Mouse (Mus musculus) adrenal gland, adult 8-10 months (tissue): ENCODE data around the gene Tstd2. TPM values are rescaled to one million over a fixed set of nuclear protein-coding genes. Genes with fewer than 3 reads are reported as not detected.

Experiments
- DNase-seq: peaks from one replicate; pipeline ENCODE4 v3.0.0; 2022
- total RNA-seq, 4 experiments: library from RNA; stranded (reverse); gene quantifications; 2 replicates each; pipeline ENCODE4 v1.2.4; 2022

Tstd2 gene
- total RNA-seq, 4 experiments from 2014 or later, result 28.4 to 36.1 (median 33.0) TPM

DNA sequence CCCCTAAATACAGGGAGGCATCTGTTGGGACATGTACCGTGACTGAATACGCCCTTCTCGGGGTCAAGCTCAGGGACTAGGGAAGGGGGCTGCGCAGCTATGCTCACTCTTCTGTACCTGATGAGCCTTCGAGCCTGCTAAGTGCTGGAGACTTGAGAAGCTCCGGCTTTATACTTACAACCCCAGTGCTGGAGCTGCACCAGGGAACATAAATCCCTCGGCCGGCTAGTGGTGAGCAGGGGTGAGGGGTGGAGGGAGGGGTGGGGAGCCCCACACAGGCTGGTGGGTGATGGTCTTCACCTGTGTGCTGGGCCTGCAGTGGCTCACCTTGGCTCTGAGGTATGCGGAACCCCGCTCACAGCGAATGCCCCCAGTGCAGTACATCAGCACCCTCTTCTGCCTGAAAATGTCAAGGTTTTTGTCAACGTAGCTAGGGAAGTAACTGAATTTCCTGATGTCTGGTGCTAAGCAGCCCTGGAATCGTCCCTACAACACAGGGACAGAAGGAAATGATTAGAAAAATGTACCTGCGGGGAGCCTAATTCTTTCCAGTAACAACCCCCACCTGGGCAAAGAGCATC lies 18.9 kb downstream of the Tstd2 start:
- no peak for DNase-seq

DNA sequence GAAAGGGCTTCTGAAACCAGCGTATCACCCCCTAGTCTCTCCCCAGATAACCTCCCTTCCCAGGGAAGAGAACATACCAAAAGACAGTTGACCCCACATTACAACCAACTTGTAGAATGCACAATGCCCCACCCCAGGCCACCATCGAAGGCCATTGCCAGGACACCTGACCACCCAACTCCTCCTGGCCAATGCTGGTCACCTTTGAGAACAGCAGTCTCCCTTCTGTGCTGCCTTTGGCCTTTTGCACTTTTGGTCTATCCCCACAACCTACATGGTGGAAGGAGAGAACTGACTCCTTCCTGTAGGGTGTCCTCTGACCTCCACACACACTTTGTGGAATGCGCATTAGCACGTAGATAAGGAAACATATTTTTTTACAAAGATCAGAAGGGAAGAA lies 21.0 kb downstream of the Tstd2 start:
- no peak for DNase-seq

DNA sequence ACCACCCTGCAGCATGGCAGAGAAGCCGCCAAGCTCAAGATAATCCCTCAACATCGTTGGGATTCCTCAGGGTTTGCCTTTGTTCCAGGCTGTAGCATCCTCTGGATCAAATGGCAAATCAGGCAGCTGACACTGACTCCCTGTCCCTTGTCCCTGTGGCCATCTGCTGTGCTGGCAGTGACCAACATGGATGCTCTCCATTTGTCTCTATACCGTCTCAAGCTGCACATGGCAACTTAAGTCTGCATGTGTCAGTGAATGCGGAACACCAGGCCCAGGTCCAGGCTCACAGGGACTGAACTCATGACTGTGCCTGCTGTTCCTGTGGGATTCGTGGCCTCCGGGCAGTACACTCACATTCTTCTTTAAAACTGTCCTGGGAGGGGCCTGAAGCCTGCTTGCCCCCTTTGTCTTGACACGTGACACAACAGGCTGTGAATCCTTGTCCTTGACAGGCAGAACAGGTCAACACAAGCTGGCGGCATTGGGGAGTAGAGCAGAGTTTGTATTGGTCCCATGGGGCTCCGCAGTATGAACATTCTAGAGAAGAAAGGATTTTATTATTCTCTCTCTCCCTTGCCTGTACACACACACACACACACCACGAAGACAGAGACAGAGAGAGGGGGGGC lies 21.8 kb downstream of the Tstd2 start:
- DNase-seq, result no peak

DNA sequence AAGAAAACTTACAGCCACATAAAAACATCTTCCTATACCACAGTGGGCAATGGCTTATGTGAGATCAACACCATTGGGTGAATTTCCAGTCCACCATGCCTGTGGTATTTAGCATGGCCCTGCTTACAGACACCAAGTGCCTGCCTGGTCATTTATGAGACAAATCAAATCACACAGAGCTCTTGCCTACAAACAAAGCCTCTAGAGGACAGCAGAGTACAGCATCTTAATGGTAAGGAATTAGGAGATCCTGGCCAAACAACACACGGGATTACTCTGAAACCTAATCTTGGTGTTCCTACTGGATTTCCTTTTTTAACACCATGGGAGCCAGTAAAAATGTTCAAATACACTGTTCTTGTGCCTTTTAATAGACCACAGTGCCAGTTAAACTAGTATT lies 23.2 kb downstream of the Tstd2 start:
- no peak for DNase-seq

DNA sequence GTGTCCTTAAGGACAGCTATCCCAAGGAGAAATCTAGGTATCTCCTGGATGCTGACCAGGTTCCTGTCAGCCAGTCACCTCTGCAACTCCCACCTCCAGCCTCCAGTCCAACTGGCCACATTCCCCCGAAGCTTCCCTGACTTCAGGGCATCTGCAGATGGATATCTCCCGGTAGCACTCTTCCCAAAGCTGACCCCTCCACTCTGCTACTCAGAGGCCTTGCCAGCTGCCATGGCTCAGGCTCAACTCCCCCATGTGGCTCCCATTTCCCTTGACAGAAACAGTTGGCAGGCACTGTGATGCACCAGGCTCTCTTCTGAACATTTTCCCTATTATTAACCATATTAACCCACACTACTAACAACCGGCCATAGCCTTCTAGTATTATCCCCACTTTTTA lies 27.1 kb downstream of the Tstd2 start:
- no peak for DNase-seq

DNA sequence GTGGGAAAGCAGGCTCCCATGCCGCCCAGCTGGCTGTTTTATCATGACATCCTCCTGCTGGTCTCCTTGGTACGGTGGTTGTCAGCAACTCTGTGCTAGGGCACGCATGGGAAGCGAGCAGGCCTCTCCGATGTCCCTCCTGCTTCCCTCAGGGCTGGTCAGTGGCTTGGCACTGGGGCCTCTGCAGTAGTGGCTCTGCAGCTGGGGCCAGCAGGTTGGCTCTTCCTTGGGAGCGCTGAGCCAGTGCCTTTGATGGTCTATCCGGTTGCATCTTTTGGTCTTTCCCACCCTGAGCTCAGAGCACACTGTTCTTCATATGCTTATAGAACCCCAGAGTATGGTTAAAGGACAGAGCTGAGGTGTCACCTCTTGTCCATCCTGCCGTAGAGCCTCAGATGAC lies 28.4 kb downstream of the Tstd2 start:
- DNase-seq, result no peak

DNA sequence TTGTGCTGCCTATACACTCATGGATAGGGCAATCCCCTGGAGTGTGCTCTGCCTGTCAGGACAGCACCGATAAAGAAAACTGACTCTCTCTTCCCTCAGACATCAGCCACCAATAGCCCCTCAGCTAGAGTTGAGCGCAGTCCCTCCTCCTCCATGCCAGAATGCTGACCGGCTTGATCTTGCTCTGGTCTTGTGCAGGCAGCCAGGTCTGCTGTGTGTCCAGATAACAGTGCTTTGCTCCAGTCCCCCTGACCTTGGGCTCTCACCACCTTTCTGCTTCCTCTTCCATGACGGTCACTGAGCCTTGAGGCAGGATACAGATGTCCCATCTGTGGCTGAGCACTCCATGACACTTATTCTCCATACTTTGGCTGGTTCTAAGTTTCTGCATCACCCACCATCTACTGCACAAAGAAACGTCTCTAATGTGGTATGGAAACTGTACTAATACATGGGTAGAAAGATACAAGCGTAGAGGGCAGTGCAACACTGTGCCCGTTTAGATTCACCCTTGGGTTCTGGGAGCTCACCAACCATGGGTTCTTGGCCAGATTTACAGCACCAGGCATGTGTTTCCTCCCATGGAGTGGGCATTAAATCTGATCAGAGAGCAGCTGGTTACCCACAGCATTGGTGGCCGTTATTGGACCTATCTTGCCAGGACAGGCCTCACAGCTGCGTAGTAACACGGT lies 36.3 kb downstream of the Tstd2 start:
- no peak for DNase-seq

DNA sequence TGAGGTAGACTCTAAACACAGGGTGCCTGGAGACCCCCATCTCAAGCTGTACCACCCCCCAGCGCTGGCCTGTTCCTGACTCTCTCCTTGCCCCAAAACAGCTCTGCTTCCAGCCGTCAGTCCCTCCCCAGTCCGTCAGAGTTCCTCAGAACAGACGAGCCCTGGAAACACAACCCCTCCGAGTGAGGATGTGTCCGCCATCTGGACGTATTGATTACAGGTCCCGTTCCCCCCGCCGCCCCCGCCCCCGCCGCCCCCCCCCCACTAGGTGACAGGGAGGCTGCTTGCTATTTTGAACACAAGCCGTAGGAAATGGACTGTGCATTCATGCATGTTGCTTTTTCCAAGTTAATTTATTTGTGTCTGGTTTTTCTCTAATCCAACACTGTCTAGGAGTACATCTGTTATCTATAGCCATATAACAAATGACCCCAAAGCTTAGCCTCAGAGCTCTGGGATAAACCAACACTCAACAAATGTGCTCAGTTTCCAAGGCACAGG lies 37.2 kb downstream of the Tstd2 start:
- DNase-seq, result no peak

DNA sequence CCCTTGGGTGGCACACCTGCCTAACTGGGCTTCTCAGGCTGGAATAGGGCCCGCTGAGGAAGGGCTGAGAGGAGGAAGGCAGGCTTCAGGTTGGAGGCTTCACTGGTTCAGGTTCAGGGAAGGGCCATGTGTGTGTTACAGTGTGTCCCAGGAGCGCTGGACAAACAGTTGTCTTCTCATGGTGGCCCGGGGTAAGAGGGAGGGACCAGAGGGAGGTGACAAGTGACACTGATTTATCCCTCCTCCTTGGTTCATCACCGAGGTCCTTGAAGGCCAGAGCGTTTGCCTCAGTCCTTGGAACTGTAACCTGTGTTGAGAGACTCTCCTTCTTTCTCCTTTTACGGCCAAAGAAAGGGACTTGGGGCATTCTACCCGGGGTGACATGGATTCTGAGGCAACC lies 38.0 kb downstream of the Tstd2 start:
- no peak for DNase-seq

DNA sequence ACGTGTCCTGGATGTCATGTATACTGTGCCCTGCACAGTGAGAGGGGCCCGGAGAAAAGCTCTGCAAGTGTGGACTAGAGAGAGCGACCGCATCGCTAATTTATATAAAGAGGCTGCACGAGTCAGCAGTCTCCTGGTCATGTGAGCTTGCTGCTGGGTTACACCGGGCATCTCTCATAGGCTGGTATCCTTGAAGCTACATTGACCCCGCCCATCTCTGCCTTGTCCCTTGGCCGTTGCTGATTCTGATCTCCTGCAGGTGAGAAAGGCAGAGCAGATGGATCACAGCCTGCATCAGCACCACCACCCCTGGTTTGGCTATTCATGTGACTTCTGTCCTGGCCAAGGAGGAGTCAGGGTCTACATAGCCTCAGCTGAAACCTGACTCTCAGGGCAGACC lies 39.4 kb downstream of the Tstd2 start:
- no peak for DNase-seq

DNA sequence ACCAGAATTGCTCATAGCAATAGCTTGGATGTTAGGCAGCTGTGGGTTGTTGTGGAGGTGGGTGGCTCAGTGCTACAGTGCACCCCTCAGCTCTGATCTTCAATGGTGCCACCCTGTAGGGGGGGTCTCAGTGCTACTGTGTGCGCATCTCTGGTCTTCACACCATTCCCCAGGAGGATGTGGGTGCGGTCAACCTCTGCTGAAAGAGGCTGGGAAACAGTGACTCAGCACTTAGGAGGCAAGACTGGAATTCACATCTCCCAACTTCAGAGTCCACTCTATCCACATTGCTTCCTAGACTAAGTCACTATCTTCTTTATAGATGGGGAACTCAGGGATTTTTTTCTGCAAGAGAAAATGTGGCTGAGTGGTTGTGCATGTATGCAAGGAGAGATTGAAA lies 40.9 kb downstream of the Tstd2 start:
- DNase-seq, result no peak

DNA sequence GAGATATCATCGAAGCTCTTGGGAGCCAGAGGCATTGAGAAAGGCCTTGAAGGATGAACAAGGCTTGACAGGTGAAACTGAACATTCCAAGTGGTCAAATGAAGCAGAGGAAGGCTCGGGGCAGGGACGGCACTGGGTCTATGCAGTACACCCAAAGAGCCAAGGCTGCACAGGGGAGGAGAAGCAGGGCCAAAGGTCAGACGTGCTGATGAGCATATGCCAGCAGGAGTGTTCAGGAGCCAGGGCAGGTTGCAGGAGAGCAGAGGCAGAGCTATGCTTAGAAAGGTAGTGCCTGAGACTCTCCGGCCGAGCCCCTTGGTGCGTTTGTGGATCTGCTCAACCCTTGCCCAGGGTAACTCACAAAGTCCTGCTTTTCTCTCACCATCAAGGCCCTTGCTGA lies 41.9 kb downstream of the Tstd2 start:
- no peak for DNase-seq

DNA sequence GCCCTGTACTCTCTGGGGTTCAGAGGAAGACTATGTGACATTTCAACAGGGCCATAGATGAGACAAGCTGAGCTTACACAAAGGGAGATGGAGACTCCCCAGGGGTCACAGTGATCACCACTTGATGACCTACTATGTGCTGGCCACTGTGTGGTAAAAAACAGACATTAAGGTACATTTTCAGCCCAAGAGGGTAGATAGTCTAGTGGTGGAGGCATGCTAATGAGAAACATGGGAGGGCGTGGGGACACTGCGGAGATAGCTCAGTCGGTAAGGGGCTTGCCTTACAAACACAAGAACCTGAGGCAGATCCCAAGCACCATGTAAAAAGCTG lies 42.7 kb downstream of the Tstd2 start:
- DNase-seq, result no peak

DNA sequence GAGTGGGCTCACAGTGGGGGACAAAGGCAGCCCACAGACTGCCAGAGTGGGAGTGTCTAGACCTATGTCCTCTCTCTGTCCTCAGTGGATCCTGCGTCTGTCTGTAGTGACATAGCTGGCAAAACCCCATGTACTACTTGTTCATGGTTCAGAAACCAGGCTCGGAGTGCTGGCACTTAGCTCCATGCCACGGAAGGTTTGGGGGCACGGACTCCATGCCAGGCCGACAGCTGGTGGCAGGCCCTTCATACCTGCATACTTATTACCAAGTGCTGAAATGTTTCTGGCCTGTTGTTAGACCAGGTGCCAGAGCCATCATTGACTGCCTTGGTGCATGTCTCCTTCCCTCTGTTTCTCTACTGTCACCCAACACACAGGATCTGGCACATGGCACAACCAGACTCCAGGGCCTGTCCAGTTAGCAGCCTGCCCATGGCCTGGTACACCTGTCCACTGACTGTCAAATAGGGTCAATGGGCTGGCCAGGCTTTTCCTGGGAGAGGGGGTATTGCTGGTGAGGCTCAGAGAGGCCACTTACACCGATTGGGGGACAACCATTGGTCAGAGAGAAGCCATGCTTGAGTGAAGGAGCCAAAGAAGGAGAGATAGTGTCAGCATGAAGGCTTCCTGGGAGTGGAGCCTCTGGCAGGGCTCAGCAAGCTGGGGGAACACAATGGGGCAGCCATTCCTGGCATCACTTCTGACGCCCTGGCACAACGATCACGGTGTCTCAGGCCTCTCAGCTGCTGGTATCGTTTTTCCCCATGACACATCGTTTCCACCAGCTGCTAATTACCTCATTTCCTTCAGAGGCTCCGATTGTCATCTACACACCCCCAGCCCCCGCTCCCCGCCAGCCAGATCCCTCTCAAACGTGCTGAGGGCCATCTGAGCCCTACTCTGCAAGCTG lies 43.3 kb downstream of the Tstd2 start:
- no peak for DNase-seq

DNA sequence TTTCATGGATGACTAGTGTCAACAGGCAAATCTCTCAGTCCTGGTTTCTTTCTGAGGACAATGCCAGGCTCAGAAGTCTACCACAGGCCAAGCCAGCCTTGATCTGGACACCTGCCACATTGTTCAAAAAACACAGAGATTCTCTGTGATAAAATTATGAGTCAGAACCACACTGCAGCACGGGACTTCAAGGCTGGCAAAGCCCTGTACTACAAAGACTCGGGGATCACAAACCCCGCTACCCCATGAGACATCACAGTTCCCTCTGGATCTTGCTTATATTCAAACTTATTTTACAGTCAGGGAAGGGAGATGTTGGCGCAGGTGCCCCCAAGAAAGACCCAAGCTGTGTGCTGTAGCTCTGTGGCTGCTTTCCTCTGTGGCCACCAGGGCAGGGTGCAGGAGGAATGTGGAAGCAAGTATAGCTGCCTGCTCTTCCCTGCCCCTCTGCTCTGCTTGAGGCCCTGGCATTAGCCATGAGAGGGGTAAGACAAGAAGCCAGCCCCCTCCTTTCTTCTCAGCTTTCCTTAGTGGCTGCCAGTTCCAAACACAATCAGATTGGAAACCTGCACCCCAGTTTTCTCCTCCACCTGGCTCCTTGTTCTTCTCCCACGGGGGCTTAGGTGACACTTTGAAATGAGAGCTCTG lies 45.9 kb downstream of the Tstd2 start:
- DNase-seq, result peak; percentile 55

DNA sequence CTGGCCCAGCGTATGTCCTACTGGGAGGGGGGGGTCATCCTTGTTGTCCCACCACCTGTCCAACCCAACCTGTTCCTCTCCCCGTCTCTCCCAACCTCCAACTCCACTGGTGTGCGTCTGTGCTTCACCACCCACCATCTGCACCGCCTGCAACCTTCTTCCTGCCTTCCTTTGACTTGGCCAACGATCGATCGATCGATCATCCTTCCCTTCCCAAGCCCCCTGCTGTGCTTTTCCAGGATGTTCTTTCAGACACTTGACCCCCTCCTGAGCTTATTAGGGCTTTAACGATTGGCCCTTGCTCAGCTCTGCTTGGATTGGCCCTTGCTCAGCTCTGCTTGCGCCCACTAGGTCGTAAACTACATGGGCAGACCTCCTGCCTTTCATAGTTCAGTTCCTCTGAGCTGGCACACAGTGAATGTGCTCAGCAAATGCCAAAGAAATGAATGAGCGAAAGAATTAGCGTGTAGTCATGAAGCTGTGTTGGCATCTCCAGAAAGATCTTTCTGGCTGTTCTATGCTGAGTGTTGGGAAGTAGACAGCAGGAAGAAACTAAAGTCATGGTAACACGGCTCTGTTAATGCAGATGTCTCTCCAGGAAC lies 48.9 kb downstream of the Tstd2 start:
- no peak for DNase-seq

DNA sequence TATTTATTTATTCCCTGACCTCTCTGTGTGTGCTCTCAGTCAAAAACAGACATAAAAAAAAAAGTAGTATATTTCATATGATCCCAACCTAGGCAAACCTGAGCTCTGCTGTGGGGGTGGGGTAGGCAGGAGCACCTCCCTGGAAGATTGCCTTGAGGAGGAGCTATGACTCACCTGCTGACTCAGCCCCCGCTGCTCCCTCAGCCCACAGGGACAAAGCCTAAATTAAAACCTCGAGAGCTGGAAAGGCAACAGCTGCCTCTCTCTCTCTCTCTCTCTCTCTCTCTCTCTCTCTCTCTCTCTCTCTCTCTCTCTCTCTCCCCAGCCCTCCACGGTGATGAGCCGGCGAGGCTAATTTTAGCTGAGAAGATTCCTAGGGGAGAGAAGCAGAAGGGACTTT lies 50.6 kb downstream of the Tstd2 start:
- DNase-seq, result peak; percentile 80

DNA sequence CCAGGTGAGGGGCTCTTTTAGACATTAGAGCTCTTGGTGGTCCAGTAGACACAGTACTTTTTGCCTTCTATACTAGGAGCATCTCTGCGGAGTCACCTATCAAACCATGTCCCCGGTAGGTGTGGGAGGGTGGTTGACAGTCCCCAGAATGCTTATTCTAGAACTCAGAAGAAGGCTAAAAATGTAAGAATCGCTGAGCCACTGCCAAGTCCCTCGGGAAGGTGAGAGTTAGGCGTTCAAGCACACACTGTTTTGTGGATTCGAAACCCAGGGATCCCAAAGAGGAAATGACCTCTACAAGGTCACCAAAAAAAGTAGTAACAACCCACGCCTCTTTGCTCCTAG lies 51.1 kb downstream of the Tstd2 start:
- DNase-seq, result no peak

DNA sequence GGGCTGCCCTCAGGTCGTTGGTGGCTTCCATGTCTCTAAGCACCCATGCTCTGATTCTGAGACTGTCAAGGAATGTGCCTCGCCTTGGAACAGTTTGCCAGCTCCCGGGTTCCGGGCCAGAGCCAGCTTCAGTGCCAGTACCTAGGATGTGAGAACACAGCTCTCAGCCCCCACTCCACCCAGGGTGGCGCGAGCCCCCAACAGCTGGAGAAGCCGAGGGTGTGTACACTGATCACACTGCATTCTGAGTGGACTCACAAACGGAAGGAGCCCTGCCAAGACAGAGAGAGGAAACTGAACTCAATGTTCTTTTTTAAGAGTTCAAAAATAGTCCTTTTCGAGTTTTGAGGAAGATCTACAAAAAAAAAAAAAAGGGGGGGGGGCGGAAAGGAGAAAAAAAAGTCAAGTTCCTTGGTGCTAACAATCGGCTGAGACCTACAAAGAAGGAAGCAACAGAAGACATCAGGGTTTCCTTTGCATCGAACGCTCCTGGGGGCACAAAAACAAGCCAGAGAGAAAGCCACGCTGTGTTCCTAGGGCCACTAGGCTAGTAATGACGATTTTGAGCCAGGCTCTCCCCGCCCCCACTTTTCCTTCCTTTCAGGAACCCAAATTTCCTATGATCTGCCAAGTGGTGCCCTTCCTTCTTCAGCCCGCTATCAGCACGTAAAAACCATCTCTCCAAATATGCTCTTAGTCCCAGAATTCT lies 51.6 kb downstream of the Tstd2 start:
- no peak for DNase-seq

DNA sequence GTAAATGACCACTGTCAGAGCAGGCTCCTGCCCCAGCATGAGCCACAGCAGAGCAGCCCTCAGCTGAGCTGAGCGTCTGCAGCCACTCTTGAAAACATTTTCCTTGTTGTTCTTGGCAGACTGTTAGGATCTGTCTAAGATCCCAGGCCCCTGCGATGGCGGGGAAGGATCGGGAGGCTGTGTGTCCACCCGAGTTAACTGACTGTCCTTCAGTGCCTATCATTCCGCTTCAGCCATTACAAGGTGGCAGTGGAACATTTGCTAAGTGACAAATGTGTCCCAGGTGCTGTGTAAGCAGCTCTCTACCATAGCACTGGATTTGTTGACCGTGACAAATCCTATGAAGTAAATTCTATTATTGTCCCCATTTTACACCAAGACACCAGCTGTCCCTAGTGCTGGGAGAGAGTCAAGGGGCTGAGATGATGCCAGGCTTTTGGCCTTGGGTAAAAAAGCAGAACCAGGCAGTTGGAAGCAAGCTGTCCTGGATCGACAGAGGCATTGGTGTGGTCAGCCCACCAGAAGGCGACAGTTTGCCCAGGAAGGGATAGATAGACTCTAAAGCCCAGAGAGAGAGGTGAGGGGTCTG lies 53.2 kb downstream of the Tstd2 start:
- DNase-seq, result no peak
